Mouse (Mus musculus) lung, adult 2 months (tissue): ENCODE results near the gene Dok1.
A peak's percentile ranks its signal among the peaks of the same experiment; 100 is the strongest.

Experiments used
- CTCF ChIP-seq: fragments of 200-500 bp; IDR thresholded peaks from 2 replicates; pipeline ENCODE4 v1.5.1; 2011; ENCODE audit warnings: mild to moderate bottlenecking, low read length, control low read depth; ENCODE audit not compliant: insufficient read depth
- POLR2A ChIP-seq: fragments of 200-500 bp; IDR thresholded peaks from 2 replicates; pipeline ENCODE4 v1.6.1; 2011; ENCODE audit warnings: low read depth, mild to moderate bottlenecking, control low read depth, low read length, borderline replicate concordance; ENCODE audit errors: extremely low read depth

DNA sequence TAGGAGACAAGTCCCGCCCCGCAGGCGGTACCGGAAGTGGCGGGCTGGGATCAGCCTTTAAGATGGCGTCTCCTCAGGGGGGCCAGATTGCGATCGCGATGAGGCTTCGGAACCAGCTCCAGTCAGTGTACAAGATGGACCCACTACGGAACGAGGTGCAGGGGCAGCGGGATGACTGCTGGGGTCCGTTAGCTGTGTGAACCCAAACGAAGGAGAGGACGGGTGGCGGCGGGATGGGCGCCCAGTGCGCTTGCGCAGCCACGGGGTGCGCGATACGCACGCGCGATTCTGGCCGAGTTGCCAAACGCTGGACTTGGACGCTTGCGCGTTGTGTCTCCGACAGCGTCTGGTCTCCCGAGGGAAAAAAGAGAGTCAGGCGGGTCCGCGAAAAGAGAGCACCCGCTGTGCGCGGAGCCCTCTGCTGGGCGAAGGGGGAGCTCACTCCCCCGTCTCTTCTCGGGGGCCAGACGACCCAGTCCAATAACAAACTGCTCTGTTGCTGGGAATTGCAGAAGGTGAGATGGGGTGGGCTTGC lies 45.1 kb upstream of the Dok1 start:
- TF ChIP-seq POLR2A, result peak; percentile 67; the same call in 1 of the 2 replicates
- 0 out of 2 replicates have a peak, but pooled peaks have one; percentile 28 for TF ChIP-seq CTCF
